Mouse (Mus musculus): ENCODE measurements around the gene Kcnn3.

Kcnn3 gene

GRCm38 (mm10) chr3:89659938-89660620 is 140.1 kb downstream of the Kcnn3 start:
- in situ Hi-C loops (cut with MseI, MboI), result no loop called here

- in situ Hi-C loops (cut with MseI, MboI), result no loop called here
Measured at GRCm38 (mm10) chr3:89664808-89665207, 144.8 kb downstream of the Kcnn3 start.

GRCm38 (mm10) chr3:89667131-89667530 is 147.2 kb downstream of the Kcnn3 start:
- in situ Hi-C loops (cut with MseI, MboI), result no loop called here

- in situ Hi-C loops (cut with MseI, MboI), result no loop called here
Measured at GRCm38 (mm10) chr3:89671334-89671733, 151.4 kb downstream of the Kcnn3 start.

- in situ Hi-C loops (cut with MseI, MboI), result no loop called here
Measured at GRCm38 (mm10) chr3:89672573-89673317, 152.8 kb downstream of the Kcnn3 start.

- in situ Hi-C loops (cut with MseI, MboI), result loop anchor here in 1 of 2 experiments (25.0 kb wide), 1 partner anchor 165 kb away; the partner anchor contains the start of gene Kcnn3
Measured at GRCm38 (mm10) chr3:89677617-89678016, 157.7 kb downstream of the Kcnn3 start.

GRCm38 (mm10) chr3:89686031-89686430 is 166.1 kb downstream of the Kcnn3 start:
- in situ Hi-C loops (cut with MseI, MboI), result loop anchor here in 1 of 2 experiments (25.0 kb wide), 1 partner anchor 174 kb away; the partner anchor contains the start of gene Kcnn3

GRCm38 (mm10) chr3:89688694-89689581 is 169.0 kb downstream of the Kcnn3 start:
- in situ Hi-C loops (cut with MseI, MboI), result loop anchor here in 1 of 2 experiments (25.0 kb wide), 1 partner anchor 177 kb away; the partner anchor contains the start of gene Kcnn3

- in situ Hi-C loops (cut with MseI, MboI), result loop anchor here in 1 of 2 experiments (25.0 kb wide), 1 partner anchor 179 kb away; the partner anchor contains the start of gene Kcnn3
Measured at GRCm38 (mm10) chr3:89691776-89692175, 171.8 kb downstream of the Kcnn3 start.

- in situ Hi-C loops (cut with MseI, MboI), result loop anchor here in 1 of 2 experiments (25.0 kb wide), 1 partner anchor 184 kb away; the partner anchor contains the start of gene Kcnn3
Measured at GRCm38 (mm10) chr3:89696152-89696821, 176.3 kb downstream of the Kcnn3 start.

- in situ Hi-C loops (cut with MseI, MboI), result loop anchor here in 1 of 2 experiments (25.0 kb wide), 1 partner anchor 187 kb away; the partner anchor contains the start of gene Kcnn3
Measured at GRCm38 (mm10) chr3:89698958-89699357, 179.0 kb downstream of the Kcnn3 start.

- in situ Hi-C loops (cut with MseI, MboI), result no loop called here
Measured at GRCm38 (mm10) chr3:89700461-89700860, 180.5 kb downstream of the Kcnn3 start.

GRCm38 (mm10) chr3:89703596-89703995 is 183.6 kb downstream of the Kcnn3 start:
- in situ Hi-C loops (cut with MseI, MboI), result no loop called here

- in situ Hi-C loops (cut with MseI, MboI), result no loop called here
Measured at GRCm38 (mm10) chr3:89704064-89704463, 184.1 kb downstream of the Kcnn3 start.

- in situ Hi-C loops (cut with MseI, MboI), result no loop called here
Measured at GRCm38 (mm10) chr3:89714359-89715206, 194.6 kb downstream of the Kcnn3 start, which contains the start of gene Adar. Gene Adar (plus strand): TSS chr3:89715022.

GRCm38 (mm10) chr3:89715207-89715966 is 195.4 kb downstream of the Kcnn3 start:
- in situ Hi-C loops (cut with MseI, MboI), result no loop called here

GRCm38 (mm10) chr3:89715967-89716256 is 195.9 kb downstream of the Kcnn3 start:
- in situ Hi-C loops (cut with MseI, MboI), result no loop called here

- in situ Hi-C loops (cut with MseI, MboI), result no loop called here
Measured at GRCm38 (mm10) chr3:89722032-89722431, 202.1 kb downstream of the Kcnn3 start.

GRCm38 (mm10) chr3:89723400-89724084 is 203.6 kb downstream of the Kcnn3 start:
- in situ Hi-C loops (cut with MseI, MboI), result no loop called here

All from mouse trophoblast stem cell (cell line).